ENCODE assay signal across 14 mouse cellular contexts in genomic region chr5:126238071-126238470, GRCm38 (mm10).
DNase-seq lines count a peak whose midpoint lies in the region; ATAC-seq and TF ChIP-seq lines count a peak whose summit lies in the region.
"Had no signal": no experiment of that assay in that cellular context is flagged by ENCODE, and none has a peak within 500 bp of the region (broad histone marks: within the 10 kb centered on the region; RNA-seq: fewer than 3 reads in every experiment).

No protein-coding gene starts in this region.

- TF ChIP-seq CTCF in brain, embryonic 14.5 days (IDR thresholded peaks at IDR 0.05; ENCODE audit: borderline replicate concordance, extremely low read depth, insufficient read depth, insufficient read length) = no peak
- no peak for TF ChIP-seq CTCF in heart, adult 2 months (IDR thresholded peaks at IDR 0.05)

- TF ChIP-seq EP300 in heart, adult 2 months (IDR thresholded peaks at IDR 0.05; ENCODE audit: insufficient read depth, low read depth, low read length) = no peak

- H3K4me3 ChIP-seq in forebrain, embryonic 14.5 days (ENCODE audit: low read depth, low read length) = no peak overlapping the region
- no peak overlapping the region for H3K4me3 ChIP-seq in forebrain, embryonic 13.5 days
- H3K4me3 ChIP-seq in heart, adult 2 months = no peak overlapping the region
- H3K4me3 ChIP-seq: limb, embryonic 15.5 days; neural tube, embryonic 13.5 days had no signal

- DNase-seq in forebrain, embryonic 14.5 days (ENCODE audit: low spot score) = peak; percentile 67
- DNase-seq in brain, embryonic 14.5 days (ENCODE audit: low read depth) = peak; percentile 76
- peak; percentile 82 to 92 for DNase-seq in layer of hippocampus, adult 18-20 months (ENCODE audit: low spot score in 2 of 2)
- DNase-seq in left cerebral cortex, postnatal 36 days (ENCODE audit: low spot score in 2 of 2) = peak; percentile 10 to 22
- DNase-seq in retina, embryonic 14.5 days (ENCODE audit: low spot score) = no peak
- no peak for DNase-seq in heart, adult 2 months
- DNase-seq: heart, postnatal 36 days; kidney, postnatal 14 days; thymus, adult 18-20 months had no signal

- 45% methylated on average over 3 of the region's 3 CpGs for WGBS in forebrain, embryonic 14.5 days
- 58% methylated on average over 3 of the region's 3 CpGs for WGBS in forebrain, embryonic 13.5 days
- WGBS in heart, adult 2 months = 50% methylated on average over 3 of the region's 3 CpGs

- no peak for TF ChIP-seq POLR2A in brain, embryonic 14.5 days (IDR thresholded peaks at IDR 0.05; ENCODE audit: borderline replicate concordance, extremely low read depth, insufficient read depth, insufficient read length, poor library complexity, severe bottlenecking)
- no peak for TF ChIP-seq POLR2A in heart, adult 2 months (IDR thresholded peaks at IDR 0.05; ENCODE audit: insufficient read depth, low read depth, low read length)

- H3K4me1 ChIP-seq in forebrain, embryonic 14.5 days (ENCODE audit: control insufficient read depth, insufficient read depth, low read length) = no peaks in the 10 kb centered on the region
- H3K4me1 ChIP-seq in forebrain, embryonic 13.5 days = no peaks in the 10 kb centered on the region
- no peaks in the 10 kb centered on the region for H3K4me1 ChIP-seq in heart, adult 2 months (ENCODE audit: control insufficient read depth, insufficient read depth, low read length)
- H3K4me1 ChIP-seq: limb, embryonic 15.5 days; neural tube, embryonic 13.5 days had no signal

- no peak overlapping the region for H3K4me2 ChIP-seq in forebrain, embryonic 14.5 days (ENCODE audit: low read length)
- H3K4me2 ChIP-seq in forebrain, embryonic 13.5 days = no peak overlapping the region
- H3K4me2 ChIP-seq: limb, embryonic 15.5 days; midbrain, embryonic 11.5 days; neural tube, embryonic 13.5 days had no signal

- H3K27me3 ChIP-seq in forebrain, embryonic 14.5 days (replicated peaks; ENCODE audit: control insufficient read depth, insufficient read depth, low read length) = no peaks in the 10 kb centered on the region
- H3K27me3 ChIP-seq in forebrain, embryonic 13.5 days = no peaks in the 10 kb centered on the region
- H3K27me3 ChIP-seq in heart, adult 2 months (ENCODE audit: control insufficient read depth, insufficient read depth, low read length) = no peaks in the 10 kb centered on the region
- H3K27me3 ChIP-seq: CH12.LX; limb, embryonic 15.5 days; neural tube, embryonic 13.5 days had no signal

- no peaks in the 10 kb centered on the region for H3K79me2 ChIP-seq in heart, adult 2 months (replicated peaks; ENCODE audit: control insufficient read depth, insufficient read depth, low read length)

- no peak overlapping the region for H3K27ac ChIP-seq in forebrain, embryonic 14.5 days (ENCODE audit: low read depth, low read length)
- H3K27ac ChIP-seq in forebrain, embryonic 13.5 days = no peak overlapping the region
- no peak overlapping the region for H3K27ac ChIP-seq in heart, adult 2 months
- H3K27ac ChIP-seq: limb, embryonic 15.5 days; neural tube, embryonic 13.5 days had no signal

- no peak overlapping the region for H3K9ac ChIP-seq in forebrain, embryonic 14.5 days (ENCODE audit: low read length)
- no peak overlapping the region for H3K9ac ChIP-seq in forebrain, embryonic 13.5 days
- H3K9ac ChIP-seq in heart, adult 2 months (ENCODE audit: low read depth, low read length) = no peak overlapping the region
- H3K9ac ChIP-seq: limb, embryonic 15.5 days; neural tube, embryonic 13.5 days had no signal

- no peak for ATAC-seq in forebrain, embryonic 14.5 days
- ATAC-seq in forebrain, embryonic 13.5 days = no peak

- no peaks in the 10 kb centered on the region for H3K9me3 ChIP-seq in forebrain, embryonic 14.5 days (replicated peaks; ENCODE audit: control insufficient read depth, low read length)
- no peaks in the 10 kb centered on the region for H3K9me3 ChIP-seq in forebrain, embryonic 13.5 days (replicated peaks)
- H3K9me3 ChIP-seq: limb, embryonic 15.5 days; neural tube, embryonic 13.5 days had no signal

- intact Hi-C loops in left cerebral cortex, postnatal 36 days (cut with DNase I) = no loop called here
- intact Hi-C loops in heart, adult 2 months (cut with DNase I) = no loop called here

- H3K36me3 ChIP-seq in forebrain, embryonic 14.5 days (ENCODE audit: control insufficient read depth, insufficient read depth, low read length) = no peaks in the 10 kb centered on the region
- H3K36me3 ChIP-seq in forebrain, embryonic 13.5 days (ENCODE audit: poor library complexity, severe bottlenecking) = no peaks in the 10 kb centered on the region
- no peaks in the 10 kb centered on the region for H3K36me3 ChIP-seq in heart, adult 2 months (ENCODE audit: control insufficient read depth, insufficient read depth, low read length)
- H3K36me3 ChIP-seq: limb, embryonic 15.5 days; neural tube, embryonic 13.5 days had no signal

Comparison
In these comparisons a context has a peak if more than half of its experiments do, and no peak if none do; other contexts are left out.
1. DNase-seq: peak in forebrain, embryonic 14.5 days (single experiment), brain, embryonic 14.5 days (single experiment), layer of hippocampus, adult 18-20 months (2 of 2) and left cerebral cortex, postnatal 36 days (2 of 2); none in retina, embryonic 14.5 days (single experiment) and heart, adult 2 months (0 of 2).